In genomic region chr6:24648403-24648802, GRCm38 (mm10) we compare ENCODE assay signal across 23 mouse cellular contexts. TPM values are rescaled to one million over a fixed set of nuclear protein-coding genes. Genes with fewer than 3 reads are reported as not detected.
"Had no signal": no experiment of that assay in that cellular context is flagged by ENCODE, and none has a peak within 500 bp of the region (broad histone marks: within the 10 kb centered on the region; RNA-seq: fewer than 3 reads in every experiment).

No protein-coding gene starts in this region.

- H3K36me3 ChIP-seq: midbrain, embryonic 13.5 days; midbrain, embryonic 15.5 days; neural tube, embryonic 12.5 days had no signal

- ATAC-seq: midbrain, embryonic 13.5 days; midbrain, embryonic 15.5 days had no signal

- H3K4me3 ChIP-seq: midbrain, embryonic 13.5 days; midbrain, embryonic 15.5 days; neural tube, embryonic 12.5 days had no signal

- H3K4me1 ChIP-seq: neural tube, embryonic 12.5 days had no signal

- H3K9me3 ChIP-seq: midbrain, embryonic 13.5 days; midbrain, embryonic 15.5 days; neural tube, embryonic 12.5 days had no signal

- H3K27ac ChIP-seq: midbrain, embryonic 13.5 days; midbrain, embryonic 15.5 days; neural tube, embryonic 12.5 days had no signal

- DNase-seq: lung, adult 18-20 months; lung, embryonic 14.5 days; lung, postnatal 10 days; lung, postnatal 4 days; retina, postnatal 1 day; right cerebral cortex, adult 18-20 months; right cerebral cortex, postnatal 25 days; right cerebral cortex, postnatal 4 days; spleen, adult 18-20 months; thymus, adult 18-20 months; thymus, postnatal 14 days; thymus, postnatal 36 days had no signal

- H3K9ac ChIP-seq: lung, embryonic 14.5 days; midbrain, embryonic 13.5 days; midbrain, embryonic 15.5 days; neural tube, embryonic 12.5 days had no signal

- H3K27me3 ChIP-seq: midbrain, embryonic 13.5 days; midbrain, embryonic 15.5 days; neural tube, embryonic 12.5 days had no signal

- H3K4me2 ChIP-seq: lung, embryonic 14.5 days; midbrain, embryonic 11.5 days; midbrain, embryonic 13.5 days; midbrain, embryonic 15.5 days; neural tube, embryonic 12.5 days had no signal

RNA-seq across cellular contexts. Expression of gene Lmod2, which starts 50.8 kb away (rescaled TPM):
- total RNA-seq: megakaryocyte, adult 5-6 weeks; midbrain, postnatal 0 days; monocyte, adult 5-6 weeks; neutrophil, adult 5-6 weeks had no signal
- polyA plus RNA-seq: midbrain, embryonic 11.5 days; midbrain, embryonic 13.5 days; midbrain, embryonic 15.5 days; midbrain, postnatal 0 days; neural tube, embryonic 12.5 days; neural tube, embryonic 14.5 days; small intestine, adult 2 months; stomach, embryonic 14.5 days had no signal
